Mouse (Mus musculus) limb, embryonic 11.5 days (tissue): ENCODE data around the gene Cdc42bpg. TPM values are rescaled to one million over a fixed set of nuclear protein-coding genes. Genes with fewer than 3 reads are reported as not detected.

Source experiments
- ATAC-seq: fragments of 200-750 bp; cut with Nextera tagmentation; 2 replicates; pipeline ENCODE4 v1.8.0; 2017; ENCODE audit warnings: low read depth; ENCODE audit not compliant: insufficient number of reproducible peaks, low FRiP score, low TSS enrichment
- DNase-seq: peaks from one replicate; pipeline ENCODE4 v3.0.0-alpha.2; 2015; ENCODE audit warnings: low spot score
- H3K27ac ChIP-seq: fragments of 300-500 bp; sonication (generic); replicated peaks from 2 replicates; pipeline ENCODE4 v1.5.1; 2014; ENCODE audit warnings: low read depth, mild to moderate bottlenecking, low read length
- H3K27me3 ChIP-seq: fragments of 300-500 bp; sonication (generic); 2 replicates; pipeline ENCODE4 v1.6.1; 2014; ENCODE audit warnings: mild to moderate bottlenecking, low read length, mixed read lengths; ENCODE audit not compliant: control insufficient read depth, insufficient read depth
- H3K36me3 ChIP-seq: fragments of 300-500 bp; sonication (generic); 2 replicates; pipeline ENCODE4 v1.6.1; 2014; ENCODE audit warnings: mild to moderate bottlenecking, low read length, moderate library complexity, mixed read lengths; ENCODE audit not compliant: control insufficient read depth, insufficient read depth
- H3K4me1 ChIP-seq: fragments of 300-500 bp; sonication (generic); 2 replicates; pipeline ENCODE4 v1.6.1; 2014; ENCODE audit warnings: low read length, mixed read lengths; ENCODE audit not compliant: control insufficient read depth, insufficient read depth
- H3K4me2 ChIP-seq: fragments of 300-500 bp; sonication (generic); 2 replicates; pipeline ENCODE4 v1.6.1; 2014; ENCODE audit warnings: low read depth, mild to moderate bottlenecking, moderate library complexity; ENCODE audit not compliant: severe bottlenecking
- H3K4me3 ChIP-seq: fragments of 300-500 bp; sonication (generic); 2 replicates; pipeline ENCODE4 v1.5.1; 2014; ENCODE audit warnings: low read depth, low read length
- H3K9ac ChIP-seq: fragments of 300-500 bp; sonication (generic); 2 replicates; pipeline ENCODE4 v1.6.1; 2014; ENCODE audit warnings: mild to moderate bottlenecking, low read length
- H3K9me3 ChIP-seq: fragments of 300-500 bp; sonication (generic); 2 replicates; pipeline ENCODE4 v1.6.1; 2016; ENCODE audit warnings: low read length; ENCODE audit not compliant: control insufficient read depth
- WGBS: fragments of 180-500 bp; shearing (Covaris S2); extraction: QIAGEN DNeasy Blood & Tissue Kit; methylation state at CpG from one replicate; pipeline ENCODE4 v1.1.7; 2014; 5-methylcytosine and 5-hydroxymethylcytosine counted together
- polyA plus RNA-seq: library from polyadenylated mRNA; unstranded; fragments of >200 nt; fragmentation: Nextera tagmentation; extraction: Ambion mirVana; gene quantifications from 2 replicates; pipeline ENCODE4 v1.2.1, GENCODE M21; 2014

Cdc42bpg gene
- polyA plus RNA-seq, 1 experiment from 2014 or later = 0.69 TPM

GRCm38 (mm10) chr19:6296551-6297210 is 9.6 kb upstream of the Cdc42bpg start:
- WGBS = 90% methylated on average over 5 of the region's 5 CpGs
- Histone ChIP-seq H3K4me2 (no peak overlapping the region), H3K9ac (no peak overlapping the region), H3K27me3 (no peaks in the 10 kb centered on the region), H3K4me1 (no peaks in the 10 kb centered on the region), H3K4me3 (no peak overlapping the region), H3K9me3 (no peaks in the 10 kb centered on the region; the same call in 1 of the 2 replicates), H3K27ac (no peak overlapping the region), H3K36me3 (peaks cover 34% of the 10 kb centered on the region)
- ATAC-seq = no peak
- no peak for DNase-seq

- Histone ChIP-seq H3K4me3 (no peak overlapping the region), H3K9me3 (no peaks in the 10 kb centered on the region; the same call in 1 of the 2 replicates), H3K9ac (no peak overlapping the region), H3K4me1 (no peaks in the 10 kb centered on the region), H3K4me2 (no peak overlapping the region), H3K27ac (no peak overlapping the region), H3K36me3 (peaks cover 34% of the 10 kb centered on the region), H3K27me3 (no peaks in the 10 kb centered on the region)
- no peak for DNase-seq
- no peak for ATAC-seq
- 88% methylated on average over 9 of the region's 9 CpGs for WGBS
Observed at GRCm38 (mm10) chr19:6297641-6298040, 8.6 kb upstream of the Cdc42bpg start.

GRCm38 (mm10) chr19:6299003-6299402 is 7.3 kb upstream of the Cdc42bpg start:
- no peaks in the 10 kb centered on the region for H3K4me1 ChIP-seq
- WGBS = 82% methylated on average over 4 of the region's 4 CpGs
- no peak overlapping the region for H3K4me3 ChIP-seq
- no peak overlapping the region for H3K9ac ChIP-seq
- ATAC-seq (no peak), DNase-seq (no peak)
- no peak overlapping the region for H3K27ac ChIP-seq
- H3K27me3 ChIP-seq = no peaks in the 10 kb centered on the region
- peaks cover 32% of the 10 kb centered on the region for H3K36me3 ChIP-seq
- no peaks in the 10 kb centered on the region; the same call in 1 of the 2 replicates for H3K9me3 ChIP-seq
- no peak overlapping the region for H3K4me2 ChIP-seq

- Histone ChIP-seq H3K27ac (no peak overlapping the region), H3K9ac (no peak overlapping the region), H3K4me1 (no peaks in the 10 kb centered on the region), H3K27me3 (no peaks in the 10 kb centered on the region), H3K9me3 (no peaks in the 10 kb centered on the region; the same call in 1 of the 2 replicates), H3K36me3 (peaks cover 30% of the 10 kb centered on the region), H3K4me2 (no peak overlapping the region), H3K4me3 (no peak overlapping the region)
- DNase-seq = no peak
- no peak for ATAC-seq
- 85% methylated on average over 7 of the region's 7 CpGs for WGBS
Observed at GRCm38 (mm10) chr19:6299450-6300267, 6.6 kb upstream of the Cdc42bpg start.

GRCm38 (mm10) chr19:6300402-6300841 is 5.8 kb upstream of the Cdc42bpg start:
- 71% methylated on average over 7 of the region's 7 CpGs for WGBS
- no peaks in the 10 kb centered on the region for H3K27me3 ChIP-seq
- peaks cover 26% of the 10 kb centered on the region for H3K36me3 ChIP-seq
- H3K9ac ChIP-seq = no peak overlapping the region
- no peak overlapping the region for H3K4me3 ChIP-seq
- DNase-seq (no peak), ATAC-seq (no peak)
- no peaks in the 10 kb centered on the region; the same call in 1 of the 2 replicates for H3K9me3 ChIP-seq
- no peak overlapping the region for H3K27ac ChIP-seq
- no peak overlapping the region for H3K4me2 ChIP-seq
- no peaks in the 10 kb centered on the region for H3K4me1 ChIP-seq

GRCm38 (mm10) chr19:6302114-6302513 is 4.1 kb upstream of the Cdc42bpg start:
- no peak for ATAC-seq
- Histone ChIP-seq H3K27ac (no peak overlapping the region), H3K9ac (no peak overlapping the region), H3K4me1 (no peaks in the 10 kb centered on the region), H3K9me3 (no peaks in the 10 kb centered on the region; the same call in 1 of the 2 replicates), H3K4me3 (no peak overlapping the region), H3K4me2 (no peak overlapping the region), H3K27me3 (no peaks in the 10 kb centered on the region), H3K36me3 (peaks cover 18% of the 10 kb centered on the region; the same call in 1 of the 2 replicates)
- no peak for DNase-seq
- 93% methylated on average over 5 of the region's 5 CpGs for WGBS

- Histone ChIP-seq H3K9ac (no peak overlapping the region), H3K27ac (no peak overlapping the region), H3K27me3 (no peaks in the 10 kb centered on the region), H3K9me3 (no peaks in the 10 kb centered on the region; the same call in 1 of the 2 replicates), H3K36me3 (peaks cover 16% of the 10 kb centered on the region; the same call in 1 of the 2 replicates), H3K4me3 (no peak overlapping the region), H3K4me2 (no peak overlapping the region), H3K4me1 (no peaks in the 10 kb centered on the region)
- DNase-seq (no peak), ATAC-seq (no peak)
- 42% methylated on average over 4 of the region's 4 CpGs for WGBS
Observed at GRCm38 (mm10) chr19:6302522-6302921, 3.7 kb upstream of the Cdc42bpg start.

- Histone ChIP-seq H3K36me3 (peaks cover 4% of the 10 kb centered on the region; the same call in 1 of the 2 replicates), H3K9ac (no peak overlapping the region), H3K27me3 (no peaks in the 10 kb centered on the region), H3K4me1 (no peaks in the 10 kb centered on the region), H3K27ac (no peak overlapping the region), H3K4me3 (no peak overlapping the region), H3K9me3 (no peaks in the 10 kb centered on the region; the same call in 1 of the 2 replicates), H3K4me2 (no peak overlapping the region)
- ATAC-seq (no peak), DNase-seq (no peak)
- WGBS = 81% methylated on average over 6 of the region's 6 CpGs
Observed at GRCm38 (mm10) chr19:6303831-6304230, 2.4 kb upstream of the Cdc42bpg start.
